Mouse (Mus musculus) gastrocnemius, adult 18-20 months (tissue): ENCODE measurements at regions not wholly inside any gene's neighbourhood (a gene's known extent, or its start where the extent isn't known, plus 50 kb on each side); places are given as distances from the start of the nearest gene placed in this dataset.

ENCODE experiments used
- DNase-seq: peaks from one replicate; pipeline ENCODE4 v3.0.0; 2021; ENCODE audit warnings: low spot score

DNA sequence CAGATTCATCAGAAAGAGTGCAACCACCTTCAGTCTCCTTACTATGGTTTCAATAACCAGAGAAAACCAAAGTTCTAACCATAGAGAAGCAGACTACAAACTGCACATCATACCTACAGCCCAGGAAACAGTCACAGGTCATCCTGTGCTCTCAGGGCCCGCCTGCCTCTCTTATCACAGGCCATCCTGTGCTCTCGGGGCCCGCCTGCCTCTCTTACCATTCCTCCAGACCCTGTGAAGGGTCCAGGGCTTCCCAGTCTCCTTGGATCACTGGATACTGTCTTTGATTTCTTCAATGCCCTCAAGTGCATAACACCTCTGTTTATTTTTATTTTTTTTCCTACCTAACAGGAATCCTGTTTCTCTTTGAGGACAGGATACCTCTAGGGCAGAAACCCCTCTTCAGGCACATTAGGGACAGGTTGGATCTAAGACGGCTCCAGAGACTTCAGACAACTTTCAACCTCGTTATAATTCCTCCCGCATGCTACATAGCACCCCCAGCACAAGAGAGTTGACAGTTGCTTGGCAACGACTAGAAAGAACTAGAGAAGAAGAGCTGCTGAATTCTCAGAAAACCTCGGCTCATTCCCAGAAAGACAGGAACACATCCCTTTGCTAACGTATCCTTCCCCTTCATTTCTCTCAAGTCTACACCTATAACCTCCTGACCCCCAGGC, 95.4 kb upstream of the Bmper start:
- DNase-seq = no peak

DNA sequence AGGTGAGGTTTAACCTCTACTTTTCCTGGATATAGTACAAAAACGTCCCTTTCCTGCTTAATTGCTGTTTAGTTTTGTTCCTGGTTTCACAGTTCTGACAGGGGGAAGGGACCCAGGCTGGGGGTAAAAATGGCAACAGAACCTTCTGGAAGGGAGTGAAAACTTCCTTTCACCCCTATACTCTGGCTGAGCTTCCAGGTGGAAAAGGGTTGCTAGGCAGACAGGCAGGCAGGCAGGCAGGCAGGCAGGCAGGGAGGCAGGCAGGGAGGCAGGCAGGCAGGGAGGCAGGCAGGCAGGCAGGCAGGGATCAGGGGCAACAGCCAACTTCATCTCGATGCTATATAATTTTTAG, 94.9 kb upstream of the Bmper start:
- no peak for DNase-seq

DNA sequence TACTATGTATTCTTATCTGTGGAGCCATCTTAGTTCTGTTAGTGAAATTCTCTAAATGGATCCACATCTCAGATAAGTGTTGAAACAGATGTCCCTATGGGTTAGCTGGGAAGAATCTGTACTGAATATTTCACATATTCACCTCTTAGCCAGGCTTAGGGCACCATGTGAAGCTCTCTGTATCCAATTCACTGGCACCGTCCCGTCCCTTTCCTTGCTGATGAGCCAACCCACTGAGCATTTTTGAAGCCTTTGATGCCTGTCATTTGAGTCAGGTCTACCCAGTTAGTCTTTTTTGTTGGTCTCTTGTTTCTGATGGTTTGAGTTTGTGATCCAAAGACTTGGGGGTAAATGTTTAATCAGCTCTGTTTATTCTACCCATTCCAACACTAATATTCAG, 88.9 kb upstream of the Bmper start:
- DNase-seq = no peak

DNA sequence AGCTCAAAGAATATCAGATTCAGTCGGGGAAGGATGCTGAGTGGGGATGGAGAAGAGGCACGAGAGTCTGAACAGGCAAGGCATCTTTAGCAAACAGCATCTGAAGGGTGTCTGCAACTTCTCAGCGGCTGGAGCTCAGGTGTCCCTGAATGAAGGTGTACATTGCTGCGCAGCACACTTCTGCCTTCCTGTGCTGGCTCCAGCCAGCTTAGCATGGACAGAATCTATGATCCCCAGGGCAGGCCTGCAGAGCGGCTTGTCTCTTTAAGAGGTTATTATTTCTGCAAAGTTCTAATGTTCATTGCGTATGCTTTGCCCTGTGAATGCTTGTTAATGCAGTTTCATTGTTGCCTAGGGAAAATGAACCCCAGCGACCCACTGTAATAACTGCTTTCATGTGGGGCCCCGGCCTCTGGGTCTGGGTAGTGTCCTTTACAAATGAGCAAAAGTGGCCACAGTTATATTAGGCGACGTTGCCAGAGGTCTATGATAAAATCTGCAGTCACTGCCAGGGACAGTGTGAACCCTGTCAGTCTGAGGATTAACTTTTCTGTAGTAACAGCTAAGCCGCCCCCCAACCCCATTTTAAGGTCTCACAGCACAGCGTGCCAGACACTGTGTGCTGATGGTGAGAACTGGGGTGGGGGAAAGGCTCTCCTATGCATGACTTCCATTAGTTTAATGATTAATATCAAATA, 88.3 kb upstream of the Bmper start:
- no peak for DNase-seq

DNA sequence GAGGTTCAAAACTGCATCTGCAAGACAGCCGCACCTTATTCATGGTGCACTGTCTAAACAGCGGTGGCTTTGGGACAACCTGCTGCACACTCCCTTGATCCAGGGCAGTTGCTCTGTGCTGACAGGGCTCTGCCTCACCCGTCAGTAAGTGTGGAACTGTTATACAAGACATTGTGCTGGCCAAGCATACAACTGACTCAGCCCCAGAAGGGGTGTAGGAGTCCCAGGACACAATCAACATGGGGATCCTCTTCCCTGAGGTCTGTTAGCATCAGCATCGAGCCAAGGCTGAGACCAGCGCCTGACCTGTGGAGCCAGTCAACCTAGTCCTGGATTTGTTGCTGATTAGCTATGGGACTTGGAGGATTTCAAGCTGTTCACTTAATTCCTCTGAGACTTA, 86.4 kb upstream of the Bmper start:
- peak; percentile 7 for DNase-seq

DNA sequence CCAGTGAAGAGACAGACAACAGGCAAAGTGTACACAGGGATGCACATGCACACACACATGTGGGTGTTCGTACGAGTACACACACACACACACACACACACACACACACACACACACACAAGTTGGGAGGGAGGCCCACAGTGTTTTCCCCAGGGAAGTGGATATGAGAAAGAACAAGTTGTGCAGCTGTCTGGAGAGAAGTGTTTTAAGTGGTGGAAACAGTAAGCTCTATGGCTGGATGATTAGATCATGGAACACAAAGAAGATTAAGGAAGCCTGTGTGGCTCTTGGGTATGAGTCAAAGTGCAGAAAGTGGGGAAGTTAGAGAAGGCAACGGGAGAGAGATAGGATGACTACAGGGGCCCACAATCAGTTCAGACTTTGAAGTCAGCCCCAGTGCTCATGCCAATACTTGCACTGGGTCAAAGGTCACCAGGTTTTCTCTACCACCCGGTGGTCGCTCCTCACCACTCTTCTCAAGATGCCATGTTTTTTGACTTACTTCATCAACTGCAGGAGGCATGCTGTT, 85.1 kb upstream of the Bmper start:
- peak; percentile 11 for DNase-seq

DNA sequence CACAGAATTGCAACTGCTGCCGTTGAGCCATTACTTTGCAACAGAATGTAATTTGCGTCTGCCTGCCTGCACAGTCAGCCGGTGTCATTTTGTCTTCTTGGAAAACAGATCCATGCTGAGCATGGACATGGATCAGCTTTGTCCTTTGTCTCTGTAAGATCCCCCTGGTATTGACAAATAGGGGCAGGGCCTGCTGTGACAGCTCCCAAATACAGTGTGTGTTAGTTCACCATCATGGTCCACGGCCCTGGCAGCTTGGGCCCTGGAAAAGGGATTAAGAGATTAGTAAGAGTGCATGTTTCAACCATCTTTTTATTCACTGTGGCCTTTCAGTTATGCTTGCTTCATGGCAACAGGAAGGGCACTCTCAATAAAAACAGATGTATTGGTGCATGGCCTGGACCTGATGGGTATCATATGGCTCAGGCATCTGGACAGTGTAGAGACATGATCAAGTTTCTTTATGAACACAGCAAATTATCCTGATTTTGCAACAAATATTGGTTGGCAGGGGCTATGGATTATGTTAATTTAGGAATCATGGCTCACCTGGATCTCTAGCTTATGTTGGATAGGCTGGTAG, 83.2 kb upstream of the Bmper start:
- no peak for DNase-seq

DNA sequence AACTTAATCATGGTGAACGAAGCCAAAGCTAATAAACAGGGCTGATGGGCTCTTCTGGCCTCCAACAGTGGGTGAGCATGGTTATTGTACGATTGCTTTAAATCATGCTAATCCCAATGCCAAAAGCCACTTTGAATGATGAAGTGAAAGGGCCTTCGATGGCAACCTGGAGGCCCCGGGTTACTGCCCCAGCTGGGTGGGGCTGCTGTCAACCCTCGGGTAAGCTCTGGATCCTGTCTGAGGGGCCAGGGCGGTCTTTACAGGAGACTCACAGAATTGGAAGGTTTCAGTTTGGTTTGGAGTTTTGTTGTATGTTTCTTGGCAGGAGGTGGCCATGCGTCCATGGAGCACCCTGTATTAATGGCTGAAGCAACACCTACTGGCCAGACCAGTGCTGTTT, 78.6 kb upstream of the Bmper start:
- DNase-seq = no peak

DNA sequence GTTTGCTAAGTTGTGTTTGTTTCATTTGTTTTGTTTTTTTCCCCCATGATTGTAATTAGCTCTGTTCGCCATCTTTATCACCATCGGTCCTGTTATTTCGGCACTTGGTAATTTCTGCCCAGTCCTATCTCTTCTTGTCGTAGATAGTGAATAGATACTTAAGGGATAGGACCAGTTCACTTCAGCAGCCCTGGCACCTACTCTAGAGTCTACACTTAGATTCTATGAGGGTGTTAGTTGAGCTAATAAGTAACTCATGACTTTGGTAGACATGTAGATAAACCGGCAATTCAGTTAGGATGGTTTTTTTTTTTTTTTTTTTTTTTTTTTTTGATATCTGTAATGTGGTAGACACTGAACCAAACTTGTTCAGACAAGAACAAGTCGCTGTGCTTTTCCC, 72.5 kb upstream of the Bmper start:
- DNase-seq = no peak

DNA sequence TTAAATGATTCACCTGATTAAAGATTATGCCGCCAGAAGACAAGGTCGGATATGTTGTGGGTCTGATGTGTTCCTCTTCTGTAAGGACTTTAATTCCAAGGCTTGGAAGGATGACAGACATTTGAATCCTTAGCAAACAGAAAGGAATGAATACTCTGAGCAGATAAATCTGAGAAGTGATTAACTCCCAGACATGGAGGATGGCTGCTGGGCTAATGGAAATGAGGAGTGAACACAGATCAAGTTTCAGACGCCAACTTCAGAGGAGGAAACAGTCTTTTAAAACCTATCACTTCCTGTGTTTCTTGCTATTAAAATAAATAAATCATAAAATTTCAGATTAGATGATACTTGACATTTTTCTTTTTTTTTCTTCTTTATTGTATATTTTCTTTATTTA, 72.0 kb upstream of the Bmper start:
- no peak for DNase-seq

DNA sequence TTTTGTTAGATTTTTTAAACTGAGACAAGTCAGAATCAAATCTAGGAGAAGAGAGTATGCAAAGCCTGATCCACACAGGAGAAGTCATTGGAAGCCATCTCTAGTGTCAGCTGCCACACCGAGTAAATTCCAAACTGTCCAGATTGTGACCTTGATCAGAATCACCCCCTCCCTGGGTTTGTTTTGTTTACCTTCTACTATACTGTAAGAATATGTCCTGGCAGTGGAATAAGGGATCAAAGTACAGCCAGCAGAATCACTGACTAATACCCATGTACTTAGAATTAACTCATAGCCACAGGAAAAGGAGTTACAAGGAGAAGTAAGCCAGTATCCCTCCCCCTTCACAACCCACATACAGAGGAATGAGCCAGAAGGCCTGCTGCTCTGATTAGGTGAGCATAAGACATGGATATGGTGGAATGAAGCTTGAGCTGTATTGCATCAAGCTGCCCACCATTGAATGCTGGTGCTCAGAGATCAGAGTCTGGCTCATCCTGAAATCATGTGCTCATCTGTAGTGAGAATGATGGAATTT, 70.9 kb upstream of the Bmper start:
- no peak for DNase-seq

DNA sequence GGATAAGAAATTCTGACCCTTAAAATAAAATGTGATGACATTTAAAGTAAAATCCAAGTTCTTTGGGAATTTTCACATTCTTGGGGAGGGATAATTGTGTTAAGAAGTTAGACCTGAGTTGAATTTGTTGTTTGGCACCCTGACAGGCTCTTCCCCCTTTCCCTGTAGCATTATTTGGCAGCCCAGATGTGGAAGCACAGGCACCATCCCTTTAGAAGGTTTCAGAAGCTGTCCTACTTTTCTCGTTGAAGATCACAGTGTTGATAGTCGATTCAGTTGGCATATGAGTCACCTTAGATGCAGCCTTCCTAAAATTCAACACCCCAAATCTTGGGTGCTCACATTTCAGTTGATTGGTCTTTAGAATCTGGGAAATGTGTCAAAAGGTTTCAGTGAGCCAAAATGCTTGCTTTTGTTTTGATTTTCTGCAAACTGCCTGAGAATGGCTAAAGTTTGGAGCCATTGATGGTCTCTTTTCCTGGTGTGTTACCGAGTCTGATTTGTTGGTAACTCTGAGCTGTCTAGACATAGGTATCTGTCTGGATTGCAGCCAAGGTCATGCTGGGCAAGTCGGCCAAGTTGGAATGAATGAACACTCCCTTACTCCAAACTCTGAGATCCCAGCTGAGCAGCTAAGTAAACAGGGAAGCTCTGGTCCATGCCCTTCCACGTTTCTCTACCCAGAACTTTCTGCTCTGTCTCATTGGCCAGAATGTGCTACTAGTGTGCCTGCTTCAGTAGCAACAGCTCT, 65.9 kb upstream of the Bmper start:
- no peak for DNase-seq

DNA sequence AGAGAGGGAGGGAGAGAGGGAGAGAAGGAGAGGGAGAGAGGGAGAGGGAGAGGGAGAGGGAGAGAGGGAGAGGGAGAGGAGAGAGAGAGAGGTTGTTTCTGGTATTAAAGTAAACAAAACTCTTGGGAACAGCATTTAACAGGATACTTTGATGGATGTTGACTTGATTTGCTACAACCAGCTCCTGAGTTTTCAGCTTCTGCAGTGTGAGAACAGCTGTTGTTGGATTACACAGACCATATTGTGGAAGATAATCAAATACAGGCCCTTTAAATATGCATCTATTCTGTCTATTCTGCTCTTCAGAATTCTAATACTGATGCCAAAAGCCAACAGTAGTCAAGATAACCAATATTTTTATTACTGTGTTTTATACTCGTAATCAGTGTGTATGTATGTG, 64.4 kb upstream of the Bmper start:
- DNase-seq = no peak

DNA sequence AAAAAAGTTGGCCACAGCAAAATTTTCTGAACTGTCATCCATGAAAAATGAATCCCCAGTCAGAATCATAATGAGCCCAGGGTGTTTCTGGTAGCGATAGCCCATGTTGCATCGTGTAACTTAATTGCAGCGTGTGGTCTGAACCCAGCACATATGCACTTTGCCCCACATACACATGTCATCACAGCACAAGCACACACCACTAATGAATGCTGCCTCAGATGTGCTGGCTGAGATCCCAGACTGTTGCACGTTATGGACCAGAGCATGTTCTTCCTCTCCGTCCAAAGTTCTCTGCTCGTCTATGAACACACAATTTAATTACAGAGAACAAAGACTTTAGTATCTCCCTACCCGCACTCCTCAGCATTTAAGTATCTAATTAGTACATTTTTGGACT, 61.5 kb upstream of the Bmper start:
- no peak for DNase-seq

DNA sequence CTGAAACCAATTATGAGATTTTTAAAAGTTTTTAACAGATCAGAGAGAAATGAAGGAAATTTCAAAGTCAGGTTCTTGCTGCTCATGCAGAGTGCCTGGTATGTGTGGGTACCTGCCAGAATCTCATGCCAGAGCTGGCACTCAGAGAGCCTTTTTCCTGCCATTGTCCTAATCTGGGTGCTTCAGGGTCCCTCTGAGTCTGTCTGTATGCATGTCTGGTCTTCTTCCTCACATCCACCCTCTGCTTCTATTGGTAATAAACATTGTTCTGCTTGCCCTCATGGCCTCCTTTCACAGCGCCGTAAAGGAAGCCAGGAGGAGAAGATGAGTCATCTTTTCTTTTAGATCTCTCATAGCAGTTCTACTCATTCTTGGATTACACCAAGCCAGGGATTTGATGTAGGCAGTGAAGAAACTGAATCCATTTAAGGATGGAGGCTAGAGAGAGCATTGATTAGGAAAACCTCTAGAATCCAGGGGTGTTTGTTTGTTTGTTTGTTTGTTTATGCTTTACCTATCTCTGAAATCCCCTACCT, 55.8 kb upstream of the Bmper start:
- DNase-seq = no peak

DNA sequence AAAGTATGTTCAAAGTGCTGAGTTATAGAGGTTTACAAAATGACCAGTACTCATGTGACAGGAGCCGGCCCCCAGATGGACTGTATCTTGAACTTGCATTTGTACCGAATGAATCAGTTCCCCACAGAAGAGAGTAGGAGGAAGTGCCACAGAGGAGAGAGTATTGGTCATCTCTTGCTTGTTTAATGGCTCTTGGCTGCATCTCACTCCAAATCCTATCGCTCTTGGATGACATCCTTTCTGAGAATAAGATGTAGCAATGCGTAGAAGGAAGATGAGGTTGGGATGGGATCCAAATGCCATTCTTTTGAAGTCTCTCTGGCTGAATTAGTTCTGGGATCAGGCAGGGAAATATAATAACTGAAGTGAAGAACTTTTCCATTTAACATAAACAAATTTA, 55.2 kb upstream of the Bmper start:
- no peak for DNase-seq

DNA sequence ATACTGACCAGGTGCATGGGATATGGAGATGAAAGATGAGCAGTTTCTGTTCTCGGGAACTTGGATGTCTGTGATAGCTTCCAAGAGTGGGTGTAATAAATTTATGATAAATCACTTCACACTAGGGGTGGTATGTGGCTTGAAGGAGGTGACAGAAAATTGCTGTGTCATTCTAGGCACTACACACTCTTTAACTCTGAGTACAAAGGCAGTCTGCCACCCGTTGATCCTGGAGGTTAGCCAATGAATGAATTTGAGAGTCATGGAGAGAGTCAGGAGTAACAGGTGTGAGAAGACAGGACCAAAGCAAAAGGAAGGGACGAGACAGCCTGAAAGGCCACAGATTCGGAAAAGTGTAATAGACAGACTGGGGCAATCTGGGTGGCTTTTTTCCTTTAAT, 54.7 kb upstream of the Bmper start:
- no peak for DNase-seq

DNA sequence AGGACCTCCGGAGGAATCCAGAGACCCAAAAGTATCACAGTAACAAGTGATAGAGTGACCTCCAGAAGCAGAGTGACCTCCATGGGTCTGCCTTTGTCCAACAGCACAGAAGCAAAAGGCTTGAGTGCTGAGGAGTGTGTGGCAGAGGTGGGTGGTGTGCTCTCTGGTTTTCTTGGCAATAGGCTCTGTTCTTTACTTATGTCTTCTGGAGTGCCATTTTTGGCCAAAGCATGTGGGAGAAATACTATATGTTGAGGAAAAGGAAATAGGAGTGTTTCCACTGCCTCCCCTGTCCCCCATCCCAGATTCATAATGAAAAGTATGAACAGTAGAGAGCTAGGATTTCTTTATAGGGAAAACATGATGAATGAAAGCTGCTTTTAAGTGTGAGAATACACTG, 51.5 kb upstream of the Bmper start:
- no peak for DNase-seq
